Mouse (Mus musculus): Measurements from ENCODE around the gene Krt79.

Gene Krt79

GRCm38 (mm10) chr15:101940274-101940829, at the start of gene Krt79:
TSS of gene Krt79 (minus strand) at chr15:101940324.
- DNase-seq, result no peak

DNA sequence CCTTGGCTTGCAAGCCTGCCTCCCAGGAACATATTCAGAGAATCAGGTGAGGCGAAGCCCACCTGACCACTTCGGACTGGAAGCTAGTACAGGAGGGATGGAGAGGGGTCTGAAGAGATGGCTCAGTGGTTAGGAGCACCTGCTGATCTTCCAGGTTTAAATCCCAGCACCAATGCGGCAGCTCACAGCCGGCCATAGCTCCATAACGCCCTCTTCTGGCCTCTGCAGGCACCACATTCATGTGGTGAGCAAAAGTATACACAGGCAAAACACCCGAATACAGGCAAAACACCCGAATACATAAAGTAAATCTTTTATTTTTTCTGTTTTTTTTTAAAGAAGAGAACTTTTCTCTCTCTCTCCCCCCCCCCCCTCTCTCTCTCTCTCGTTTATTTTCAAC, 48.6 kb upstream of the Krt79 start:
- DNase-seq, result no peak

DNA sequence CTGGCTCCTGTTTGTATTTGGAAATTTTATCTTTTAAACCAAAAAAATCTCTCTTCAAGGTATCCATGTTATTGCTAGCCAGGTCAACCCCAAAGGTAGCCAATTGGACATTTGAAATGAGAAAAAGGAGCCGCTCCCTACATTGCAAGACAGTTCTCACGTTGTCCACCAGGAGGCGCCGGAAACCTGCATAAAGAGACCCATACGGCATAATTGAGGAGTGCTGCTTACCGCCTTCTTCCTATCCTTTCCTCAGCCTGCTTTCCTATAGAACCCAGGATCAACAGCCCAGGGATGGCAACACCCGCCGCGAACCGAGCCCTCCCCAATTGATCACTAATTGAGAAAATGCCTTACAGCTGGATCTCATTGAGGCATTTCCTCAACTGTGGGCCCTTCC, 48.0 kb upstream of the Krt79 start:
- DNase-seq, result peak; percentile 79 to 91

DNA sequence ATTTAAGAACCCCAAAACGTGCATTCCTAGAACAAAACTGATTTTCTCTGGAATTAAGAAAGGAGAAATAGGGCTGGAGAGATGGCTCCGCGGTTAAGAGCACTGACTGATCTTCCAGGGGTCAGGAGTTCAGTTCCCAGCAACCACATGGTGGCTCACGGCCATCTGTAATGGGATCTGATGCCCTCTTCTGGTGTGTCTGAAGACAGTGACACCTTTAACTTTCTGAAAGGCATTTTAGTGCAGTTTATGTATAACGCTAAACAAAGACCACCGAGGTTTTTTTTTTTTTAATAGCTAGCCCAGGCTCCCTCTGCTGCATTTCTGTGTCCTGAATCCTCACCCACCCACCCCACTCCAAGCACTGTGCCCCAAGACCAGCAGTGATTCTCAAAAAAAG, 44.6 kb upstream of the Krt79 start:
- DNase-seq, result no peak

- peak; percentile 95 for DNase-seq
Measured at GRCm38 (mm10) chr15:101983949-101984601, 44.0 kb upstream of the Krt79 start.

DNA sequence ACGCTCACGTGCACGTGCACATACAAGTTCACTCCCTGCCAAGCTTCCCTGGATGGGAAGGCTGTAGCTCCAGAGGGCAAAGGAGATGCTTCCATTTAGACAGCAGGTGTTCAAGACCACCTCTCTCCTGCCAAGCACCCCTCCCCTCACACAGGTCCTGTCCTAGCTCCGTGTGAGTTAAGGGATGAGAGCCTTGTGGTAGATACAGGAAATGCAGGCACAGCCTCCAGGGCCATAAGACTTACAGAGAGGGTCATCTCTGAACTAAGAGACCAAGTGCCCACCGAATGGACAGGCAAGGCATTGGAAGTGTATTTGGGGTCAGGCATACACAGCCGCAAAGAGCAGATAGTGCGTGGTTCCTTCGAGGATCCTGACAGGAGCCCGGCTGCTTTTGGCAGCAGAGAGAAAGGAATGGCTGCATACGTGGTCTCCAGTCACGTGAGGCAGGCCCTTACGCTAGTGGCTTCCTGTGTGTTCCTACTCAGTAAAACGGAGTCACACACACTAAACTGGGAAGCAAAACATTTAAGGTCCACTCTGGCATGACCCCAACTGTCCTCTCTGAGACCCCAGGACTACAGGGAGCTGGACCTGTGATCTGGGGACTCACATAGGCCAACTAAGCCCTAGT, 43.3 kb upstream of the Krt79 start:
- peak in 1 of 2 experiments; percentile 12 for DNase-seq

DNA sequence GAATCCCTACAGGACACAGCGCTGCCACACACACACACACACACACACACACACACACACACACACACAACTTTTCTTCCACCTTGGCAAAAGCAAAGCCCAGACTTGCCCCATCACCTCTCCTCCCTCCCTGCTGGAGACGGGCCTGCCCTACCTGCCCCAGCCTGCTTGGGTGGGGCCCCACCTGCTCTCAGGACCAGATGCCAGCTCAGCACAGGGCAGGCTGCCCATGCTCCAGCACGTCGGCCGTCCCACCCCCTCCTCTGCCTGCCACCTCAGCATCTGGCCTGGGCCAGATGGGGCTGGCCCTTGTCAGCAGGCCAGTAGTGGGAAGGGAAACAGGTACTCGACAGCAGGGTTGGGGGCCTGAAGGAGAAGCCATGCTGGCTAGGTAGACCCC, 40.7 kb upstream of the Krt79 start:
- peak; percentile 92 to 93 for DNase-seq

DNA sequence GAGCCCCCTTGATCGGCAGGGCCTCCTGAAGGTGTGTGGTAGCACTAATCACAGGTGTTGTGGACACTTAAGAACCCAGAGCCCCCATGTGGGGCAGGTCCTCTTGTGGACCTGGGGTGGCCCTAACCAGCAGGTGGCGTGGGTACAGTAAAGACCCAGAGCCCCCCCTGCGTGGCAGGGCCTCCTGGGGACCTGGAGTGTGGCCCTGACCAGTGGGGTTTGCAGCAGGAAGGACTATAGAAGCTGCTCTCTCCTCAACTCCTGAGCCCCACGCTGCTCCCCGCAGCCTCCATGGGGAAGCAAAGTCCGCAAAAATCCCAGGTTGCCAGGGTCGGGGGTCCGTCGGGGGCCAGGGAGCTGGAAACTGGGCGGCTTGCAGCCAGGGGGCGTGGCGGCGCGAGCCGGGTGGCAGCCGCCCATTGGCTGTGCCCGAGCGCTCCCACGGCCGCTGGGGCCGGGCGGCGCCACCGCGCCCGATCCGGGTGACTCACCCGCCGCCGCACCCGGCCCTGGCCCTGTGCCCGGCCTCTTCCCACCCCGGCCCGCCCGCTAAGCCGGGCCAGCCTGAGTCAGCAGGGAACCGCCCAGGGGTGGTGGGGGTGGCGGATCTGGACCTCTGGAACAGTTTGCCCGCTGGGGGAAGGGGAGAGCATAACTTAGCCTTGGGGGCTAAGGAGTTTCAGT, 37.1 kb upstream of the Krt79 start:
- DNase-seq, result peak; percentile 96 to 98

- peak; percentile 55 to 63 for DNase-seq
Measured at GRCm38 (mm10) chr15:101976641-101977040, 36.5 kb upstream of the Krt79 start.

- peak; percentile 15 to 27 for DNase-seq
Measured at GRCm38 (mm10) chr15:101976023-101976422, 35.9 kb upstream of the Krt79 start.

DNA sequence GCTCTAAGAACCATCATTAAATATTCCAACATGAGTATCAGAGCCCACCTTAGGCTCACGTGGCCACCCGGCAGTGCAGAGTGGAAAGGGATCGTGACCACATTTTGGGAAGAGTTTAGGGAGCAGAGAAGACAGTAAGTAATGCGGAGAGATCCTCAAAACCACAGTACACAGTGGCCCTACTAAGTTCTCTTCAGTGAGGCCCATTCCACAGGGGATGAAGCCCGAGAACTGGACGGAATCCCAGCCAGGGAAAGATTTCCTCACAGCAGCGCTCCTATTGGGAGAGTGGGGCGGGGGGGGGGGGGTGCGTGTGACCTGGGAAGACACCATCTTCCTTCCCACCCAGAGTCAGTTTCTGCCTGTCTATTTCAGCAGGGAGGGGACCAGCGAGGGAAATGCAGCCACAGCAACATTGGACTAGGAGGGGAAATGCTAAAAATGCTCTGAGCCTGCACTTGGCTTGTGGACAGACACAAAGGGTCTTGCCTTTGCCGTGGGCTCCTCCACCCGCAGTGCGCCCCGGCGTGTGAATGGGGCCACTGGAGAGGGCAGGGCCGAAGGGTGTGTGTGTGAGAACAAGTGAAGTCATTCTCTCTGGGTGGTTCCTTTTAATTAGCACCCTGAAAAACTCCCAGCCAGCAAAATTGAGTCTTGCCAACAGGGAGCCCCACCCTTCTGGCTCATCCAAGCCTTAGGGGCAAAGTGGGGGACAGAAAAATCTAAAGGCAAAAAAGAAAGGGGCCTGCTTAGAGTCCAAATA, 34.1 kb upstream of the Krt79 start:
- peak in 1 of 2 experiments; percentile 6 for DNase-seq

DNA sequence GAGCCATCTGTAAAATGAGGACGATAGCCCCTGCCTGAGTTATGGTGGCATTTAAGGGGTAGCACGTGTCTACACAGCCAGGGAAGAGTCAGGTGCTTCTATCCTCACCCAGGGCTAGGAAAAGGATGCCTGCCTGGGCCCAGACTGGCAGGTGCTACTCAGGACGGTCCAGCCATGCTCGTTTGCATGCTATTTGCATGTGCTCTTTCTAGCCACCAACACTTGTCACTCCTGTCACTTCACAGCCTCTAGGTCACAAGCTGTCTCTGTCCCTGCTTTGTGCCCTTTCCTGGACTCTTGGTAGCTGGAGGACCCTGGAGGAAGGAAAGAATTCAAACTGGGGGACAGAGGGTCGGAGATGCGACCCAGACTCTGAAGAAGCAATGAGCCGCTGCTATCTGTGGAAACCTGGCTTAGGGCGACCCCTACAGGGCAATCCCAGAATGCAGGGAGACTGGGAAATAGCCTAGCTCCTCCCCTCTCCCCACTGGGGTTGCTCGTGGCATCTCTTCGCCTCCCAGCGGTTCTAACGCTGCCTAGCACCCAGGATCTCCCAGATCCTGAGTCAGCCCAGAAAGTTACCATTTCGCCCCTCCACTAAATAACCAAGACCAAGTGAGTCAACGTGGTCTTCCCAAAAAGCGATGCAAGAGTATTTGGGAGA, 33.4 kb upstream of the Krt79 start:
- DNase-seq, result peak; percentile 93 to 97

- peak; percentile 47 to 81 for DNase-seq
Measured at GRCm38 (mm10) chr15:101970536-101970935, 30.4 kb upstream of the Krt79 start.

GRCm38 (mm10) chr15:101966808-101967207, 26.7 kb upstream of the Krt79 start:
- peak; percentile 12 to 14 for DNase-seq

GRCm38 (mm10) chr15:101958891-101959290, 18.8 kb upstream of the Krt79 start:
- no peak for DNase-seq

DNA sequence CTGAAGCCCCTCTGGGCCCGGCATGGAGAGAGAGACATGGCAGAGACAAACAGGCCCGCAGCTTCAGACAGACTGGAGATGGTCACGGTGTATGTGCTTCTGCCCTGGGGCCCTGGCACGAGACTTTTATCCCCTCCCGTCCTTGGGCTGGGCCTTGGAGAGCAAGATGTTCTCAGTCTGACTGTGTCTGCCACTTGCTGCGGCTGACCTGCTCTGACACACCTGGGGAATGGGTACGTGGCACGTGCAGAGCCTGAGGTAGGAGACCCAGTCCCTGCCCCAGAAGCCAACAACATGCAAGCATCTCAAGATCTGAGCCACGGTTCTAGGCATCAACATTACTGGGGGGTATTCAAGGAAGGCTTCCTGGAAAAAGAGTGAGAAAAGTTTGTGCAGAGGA, 14.1 kb upstream of the Krt79 start, which contains the start of gene Krt78:
Gene Krt78 (minus strand): TSS at position 101 of the 400 bp plus-strand sequence.
- DNase-seq, result no peak

DNA sequence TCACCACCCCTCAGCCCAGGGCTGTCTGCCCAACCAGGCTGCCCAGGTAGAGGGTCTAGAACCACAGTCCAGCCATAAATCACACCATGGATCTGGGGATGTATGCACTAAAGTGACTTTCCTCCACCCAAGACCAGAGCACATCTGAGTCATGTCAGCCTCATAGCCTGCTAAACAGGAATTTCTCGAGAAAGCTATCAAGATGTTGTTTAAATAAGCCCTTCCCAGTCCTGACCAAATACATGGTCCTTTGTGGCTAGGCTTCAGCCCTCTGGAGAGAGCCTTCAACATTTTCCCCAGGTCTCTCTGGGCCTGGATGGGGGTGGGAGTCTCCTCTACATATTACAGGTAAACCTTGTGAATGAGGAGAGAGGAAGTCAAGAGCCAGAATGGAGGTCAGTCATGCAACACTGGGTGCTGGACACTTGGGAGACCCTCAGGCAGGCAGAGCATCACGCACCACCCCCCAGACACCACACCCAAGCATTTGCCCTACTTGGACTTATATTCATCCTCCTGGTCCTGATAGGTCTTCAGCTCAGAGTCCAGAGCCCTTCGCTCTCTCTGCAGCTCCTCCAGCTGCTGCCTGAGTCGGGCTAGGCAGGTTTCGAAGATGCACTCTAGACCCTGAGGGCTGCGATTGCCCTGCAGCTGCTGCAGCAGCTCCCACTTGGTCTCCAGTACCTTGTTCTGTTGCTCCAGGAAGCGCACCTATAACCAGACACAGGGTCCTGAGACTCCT, 12.8 kb upstream of the Krt79 start:
- no peak for DNase-seq

DNA sequence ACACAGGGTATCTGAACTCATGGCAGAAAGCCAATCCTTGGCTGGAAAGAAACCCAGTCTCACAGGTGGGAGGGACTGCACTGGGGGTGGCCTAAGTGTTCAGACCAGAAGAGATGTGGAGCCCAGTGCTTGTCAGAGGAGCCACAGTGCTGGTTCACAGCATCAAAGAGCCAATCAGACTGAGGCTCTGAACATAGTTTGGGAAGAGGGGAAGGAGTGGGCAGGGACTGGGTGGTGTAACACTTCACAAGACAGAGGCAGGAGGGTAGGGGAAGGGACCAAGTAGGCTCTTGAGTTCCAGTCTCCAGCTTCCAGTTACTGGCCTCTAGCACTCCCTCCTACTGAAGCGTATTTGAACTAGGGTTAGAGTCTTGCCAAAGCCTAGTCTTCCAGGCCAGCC, 5.3 kb upstream of the Krt79 start:
- no peak for DNase-seq

- no peak for DNase-seq
Measured at GRCm38 (mm10) chr15:101941948-101942347, 1.8 kb upstream of the Krt79 start.

DNA sequence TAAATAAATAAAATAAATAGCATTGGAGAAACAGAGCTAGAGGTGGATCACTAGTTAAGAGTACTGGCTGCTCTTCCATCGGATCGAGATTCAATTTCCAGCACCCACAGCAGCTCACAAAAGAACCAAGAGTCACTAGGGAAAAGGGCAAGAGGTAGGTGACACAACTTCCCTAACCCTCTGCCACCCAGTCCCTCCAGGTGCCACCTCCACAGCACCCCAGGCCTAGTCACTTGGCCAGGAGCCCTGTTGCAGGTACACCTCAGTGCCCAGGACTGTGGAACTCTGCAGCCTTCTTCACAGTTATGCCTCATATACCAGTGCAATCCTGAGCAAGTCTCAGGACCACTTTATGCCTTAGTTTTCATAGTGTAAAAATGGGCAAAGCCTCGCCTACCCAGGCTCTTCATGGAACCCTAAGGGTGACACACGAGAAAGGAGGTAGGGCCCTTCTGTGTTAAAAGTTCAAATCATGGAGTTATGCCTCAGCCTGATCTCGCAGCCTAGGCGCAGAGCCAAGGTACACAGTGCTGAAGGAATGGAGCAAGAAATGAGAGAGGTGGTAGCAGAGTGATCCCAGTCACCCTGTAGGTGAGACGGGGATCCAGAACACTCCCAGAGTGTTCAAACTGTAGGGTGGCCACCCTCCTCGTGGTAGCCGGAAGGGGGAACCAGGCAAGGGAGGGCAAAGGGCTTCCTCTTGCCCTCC, 1.4 kb downstream of the Krt79 start:
- DNase-seq, result peak; percentile 13 to 55

DNA sequence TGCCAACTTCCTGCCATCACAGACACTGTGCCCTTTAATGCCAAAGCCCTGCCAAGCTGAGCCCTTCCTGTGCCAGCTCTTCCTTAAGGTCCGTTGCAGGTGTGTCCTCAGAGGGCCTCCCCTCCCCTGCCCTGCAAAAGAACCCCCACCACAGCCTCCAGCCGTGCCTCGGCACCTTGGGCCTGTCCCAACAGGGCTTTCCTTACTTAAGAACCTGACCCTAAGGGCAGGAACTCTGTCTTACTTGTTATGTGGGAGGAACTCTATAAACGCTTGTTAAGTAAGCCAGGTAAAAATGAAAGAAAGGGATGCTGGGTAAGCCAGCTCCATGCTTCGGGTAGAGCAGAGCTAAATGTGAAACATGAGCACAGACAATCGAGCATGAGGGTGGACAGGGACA, 7.1 kb downstream of the Krt79 start:
- no peak for DNase-seq

Data from kidney, postnatal 36 days (tissue).